Mouse (Mus musculus): ENCODE measurements around the gene Lig4. TPM values are rescaled to one million over a fixed set of nuclear protein-coding genes. Genes with fewer than 3 reads are reported as not detected.

Lig4 gene
- polyA plus RNA-seq (2014; fragmentation: Nextera tagmentation; extraction: Ambion mirVana), result 10.1 and 13.1 TPM in 2 replicates

- peak within 1 kb of the TSS; percentile 88 for H3K4me3 ChIP-seq (ENCODE audit: low read depth, low read length)
- H3K36me3 ChIP-seq (ENCODE audit: control insufficient read depth, insufficient read depth, low read length), result peaks cover 9% of the 10 kb centered on the region
- peak; percentile 64 for ATAC-seq (ENCODE audit: low read depth)
- no peaks in the 10 kb centered on the region for H3K27me3 ChIP-seq (ENCODE audit: control insufficient read depth, insufficient read depth, low read length)
- no peaks in the 10 kb centered on the region for H3K9me3 ChIP-seq (ENCODE audit: control insufficient read depth, low read length)
- WGBS, result under 1% methylated on average over 61 of the region's 68 CpGs
- peaks cover 31% of the 10 kb centered on the region for H3K4me1 ChIP-seq (ENCODE audit: control insufficient read depth, insufficient read depth, low read length)
- H3K9ac ChIP-seq (replicated peaks; ENCODE audit: low read depth, low read length), result peak within 1 kb of the TSS; percentile 92
- H3K4me2 ChIP-seq (ENCODE audit: low read depth, low read length), result peak within 1 kb of the TSS; percentile 74
- H3K27ac ChIP-seq (ENCODE audit: low read depth, low read length), result peak within 1 kb of the TSS; percentile 84
Measured at GRCm38 (mm10) chr8:9977573-9978314, at the start of gene Lig4, which contains the start of gene Abhd13. Gene Lig4, minus strand, starts transcription at chr8:9977686. Gene Abhd13, plus strand, starts transcription at chr8:9977707.

DNA sequence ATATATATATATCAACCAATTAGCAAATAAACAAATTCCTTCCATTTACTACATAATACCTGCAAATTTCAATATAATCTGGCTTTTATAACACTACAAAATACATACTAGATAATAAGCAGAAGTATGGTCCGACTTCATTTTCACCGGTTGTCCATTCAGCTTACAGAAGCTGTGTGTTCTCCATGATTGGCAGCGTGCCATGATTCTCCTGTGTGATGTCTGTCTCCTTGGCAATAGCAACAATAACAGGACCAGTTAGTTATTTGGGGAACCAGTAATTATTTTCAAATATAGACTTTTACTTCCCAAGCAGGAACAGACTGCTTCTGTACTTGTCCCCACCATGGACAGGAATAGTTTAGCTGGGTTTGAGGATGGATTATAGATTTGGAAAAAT is 39.7 kb upstream of the Lig4 start:
- H3K4me1 ChIP-seq (ENCODE audit: control insufficient read depth, insufficient read depth, low read length), result no peaks in the 10 kb centered on the region
- H3K36me3 ChIP-seq (ENCODE audit: control insufficient read depth, insufficient read depth, low read length), result no peaks in the 10 kb centered on the region
- no peaks in the 10 kb centered on the region for H3K9me3 ChIP-seq (ENCODE audit: control insufficient read depth, low read length)
- H3K4me3 ChIP-seq (ENCODE audit: low read depth, low read length), result no peak overlapping the region
- ATAC-seq (ENCODE audit: low read depth), result no peak
- no peaks in the 10 kb centered on the region for H3K27me3 ChIP-seq (ENCODE audit: control insufficient read depth, insufficient read depth, low read length)
- 67% methylated on average over 3 of the region's 3 CpGs for WGBS
- no peak overlapping the region for H3K27ac ChIP-seq (ENCODE audit: low read depth, low read length)
- no peak overlapping the region for H3K4me2 ChIP-seq (ENCODE audit: low read depth, low read length)
- H3K9ac ChIP-seq (replicated peaks; ENCODE audit: low read depth, low read length), result no peak overlapping the region

DNA sequence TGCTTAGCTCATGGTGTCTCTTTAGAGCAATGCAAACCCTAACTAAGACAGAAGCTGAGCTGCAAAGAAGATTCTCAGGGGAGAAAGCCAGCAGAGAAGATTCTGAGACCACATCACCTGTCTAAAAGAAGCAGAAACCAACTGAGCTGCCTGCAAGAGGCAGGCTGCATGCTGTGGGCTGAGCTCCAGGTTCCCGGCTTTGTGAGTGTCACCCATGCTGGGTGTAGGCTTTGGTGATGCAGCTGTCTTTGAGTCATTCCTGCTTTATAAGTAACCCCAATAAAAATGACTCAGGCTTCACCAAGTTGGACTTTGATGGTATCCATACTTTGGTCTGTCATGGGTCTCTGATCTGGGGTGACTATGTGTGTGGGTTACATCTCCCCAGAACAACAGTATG is 38.8 kb upstream of the Lig4 start:
- no peaks in the 10 kb centered on the region for H3K4me1 ChIP-seq (ENCODE audit: control insufficient read depth, insufficient read depth, low read length)
- no peaks in the 10 kb centered on the region for H3K36me3 ChIP-seq (ENCODE audit: control insufficient read depth, insufficient read depth, low read length)
- WGBS, result 90% methylated on average over 1 of the region's 1 CpGs
- H3K4me2 ChIP-seq (ENCODE audit: low read depth, low read length), result no peak overlapping the region
- no peaks in the 10 kb centered on the region for H3K27me3 ChIP-seq (ENCODE audit: control insufficient read depth, insufficient read depth, low read length)
- no peaks in the 10 kb centered on the region for H3K9me3 ChIP-seq (ENCODE audit: control insufficient read depth, low read length)
- H3K9ac ChIP-seq (replicated peaks; ENCODE audit: low read depth, low read length), result no peak overlapping the region
- no peak for ATAC-seq (ENCODE audit: low read depth)
- H3K27ac ChIP-seq (ENCODE audit: low read depth, low read length), result no peak overlapping the region
- no peak overlapping the region for H3K4me3 ChIP-seq (ENCODE audit: low read depth, low read length)

DNA sequence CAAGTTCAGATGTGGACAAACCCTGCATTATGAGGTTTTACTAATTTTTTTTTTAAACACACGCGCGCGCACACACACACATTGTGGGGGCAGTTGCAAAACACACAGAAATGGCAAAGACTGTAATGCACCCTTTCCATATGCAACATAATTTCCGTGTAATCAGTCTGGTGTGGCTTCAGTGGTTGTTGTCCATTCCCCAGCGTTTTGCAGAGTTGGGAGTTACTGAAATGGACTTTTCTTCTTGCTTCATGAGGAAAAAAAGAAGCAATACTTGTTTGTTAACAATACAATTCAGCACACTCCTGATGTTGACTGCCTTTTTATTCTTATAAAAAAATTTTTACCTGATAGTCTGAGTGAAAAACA is 30.2 kb upstream of the Lig4 start:
- H3K36me3 ChIP-seq (ENCODE audit: control insufficient read depth, insufficient read depth, low read length), result no peaks in the 10 kb centered on the region
- peak overlapping the region; percentile 60 for H3K4me2 ChIP-seq (ENCODE audit: low read depth, low read length)
- no peak for ATAC-seq (ENCODE audit: low read depth)
- 34% methylated on average over 6 of the region's 6 CpGs for WGBS
- peaks cover 9% of the 10 kb centered on the region for H3K4me1 ChIP-seq (ENCODE audit: control insufficient read depth, insufficient read depth, low read length)
- peak overlapping the region; percentile 31 for H3K4me3 ChIP-seq (ENCODE audit: low read depth, low read length)
- no peak overlapping the region for H3K27ac ChIP-seq (ENCODE audit: low read depth, low read length)
- no peaks in the 10 kb centered on the region for H3K27me3 ChIP-seq (ENCODE audit: control insufficient read depth, insufficient read depth, low read length)
- H3K9me3 ChIP-seq (ENCODE audit: control insufficient read depth, low read length), result no peaks in the 10 kb centered on the region
- no peak overlapping the region for H3K9ac ChIP-seq (replicated peaks; ENCODE audit: low read depth, low read length)

- peak; percentile 74 for ATAC-seq (ENCODE audit: low read depth)
- whole genome bisulfite sequencing, result 4% methylated on average over 29 of the region's 29 CpGs
- H3K27me3 ChIP-seq (ENCODE audit: control insufficient read depth, insufficient read depth, low read length), result no peaks in the 10 kb centered on the region
- no peak overlapping the region for H3K27ac ChIP-seq (ENCODE audit: low read depth, low read length)
- no peaks in the 10 kb centered on the region for H3K36me3 ChIP-seq (ENCODE audit: control insufficient read depth, insufficient read depth, low read length)
- peak overlapping the region; percentile 28; the same call in 1 of the 2 replicates for H3K9ac ChIP-seq (replicated peaks; ENCODE audit: low read depth, low read length)
- H3K9me3 ChIP-seq (ENCODE audit: control insufficient read depth, low read length), result no peaks in the 10 kb centered on the region
- peak overlapping the region; percentile 31 for H3K4me3 ChIP-seq (ENCODE audit: low read depth, low read length)
- peaks cover 9% of the 10 kb centered on the region for H3K4me1 ChIP-seq (ENCODE audit: control insufficient read depth, insufficient read depth, low read length)
- peak overlapping the region; percentile 60 for H3K4me2 ChIP-seq (ENCODE audit: low read depth, low read length)
Measured at GRCm38 (mm10) chr8:10006986-10007659, 29.6 kb upstream of the Lig4 start.

GRCm38 (mm10) chr8:10006156-10006985 is 28.9 kb upstream of the Lig4 start, which contains the start of gene Tnfsf13b:
Gene Tnfsf13b, plus strand, starts transcription at chr8:10006467.
- Histone ChIP-seq H3K27me3 (ENCODE audit: control insufficient read depth, insufficient read depth, low read length) (no peaks in the 10 kb centered on the region), H3K36me3 (ENCODE audit: control insufficient read depth, insufficient read depth, low read length) (no peaks in the 10 kb centered on the region), H3K4me3 (ENCODE audit: low read depth, low read length) (peak within 1 kb of the TSS; percentile 31), H3K4me2 (ENCODE audit: low read depth, low read length) (peak within 1 kb of the TSS; percentile 60), H3K9me3 (ENCODE audit: control insufficient read depth, low read length) (no peaks in the 10 kb centered on the region), H3K27ac (ENCODE audit: low read depth, low read length) (no peak within 1 kb of the TSS), H3K4me1 (ENCODE audit: control insufficient read depth, insufficient read depth, low read length) (peaks cover 9% of the 10 kb centered on the region), H3K9ac (replicated peaks; ENCODE audit: low read depth, low read length) (peak within 1 kb of the TSS; percentile 28; the same call in 1 of the 2 replicates)
- 64% methylated on average over 16 of the region's 16 CpGs for WGBS
- ATAC-seq (ENCODE audit: low read depth), result peak; percentile 65

DNA sequence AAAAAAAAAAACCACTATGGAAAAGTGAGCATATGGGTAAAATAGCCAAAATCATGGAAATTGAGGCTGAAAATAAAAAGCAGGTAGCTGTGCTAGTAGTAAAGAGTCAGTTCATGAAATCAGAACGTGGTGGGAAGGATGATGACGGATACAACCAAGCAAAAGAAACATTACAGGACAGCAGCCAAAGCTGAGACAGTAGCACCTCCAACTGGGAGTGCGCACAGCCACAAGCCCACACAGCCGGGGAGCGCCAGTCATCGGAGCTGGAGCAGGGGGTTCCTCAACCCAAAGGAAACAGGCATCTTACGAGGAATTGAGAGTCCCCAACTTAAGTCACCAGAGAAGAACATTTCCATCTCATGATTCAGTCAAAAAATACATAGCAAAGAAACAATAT is 26.6 kb upstream of the Lig4 start:
- Histone ChIP-seq H3K27me3 (ENCODE audit: control insufficient read depth, insufficient read depth, low read length) (no peaks in the 10 kb centered on the region), H3K36me3 (ENCODE audit: control insufficient read depth, insufficient read depth, low read length) (no peaks in the 10 kb centered on the region), H3K9ac (replicated peaks; ENCODE audit: low read depth, low read length) (no peak overlapping the region), H3K4me2 (ENCODE audit: low read depth, low read length) (no peak overlapping the region), H3K4me1 (ENCODE audit: control insufficient read depth, insufficient read depth, low read length) (peaks cover 9% of the 10 kb centered on the region), H3K4me3 (ENCODE audit: low read depth, low read length) (no peak overlapping the region), H3K9me3 (ENCODE audit: control insufficient read depth, low read length) (no peaks in the 10 kb centered on the region), H3K27ac (ENCODE audit: low read depth, low read length) (no peak overlapping the region)
- no peak for ATAC-seq (ENCODE audit: low read depth)
- 84% methylated on average over 7 of the region's 7 CpGs for WGBS

GRCm38 (mm10) chr8:9980188-9980587 is 2.7 kb upstream of the Lig4 start:
- Histone ChIP-seq H3K9me3 (ENCODE audit: control insufficient read depth, low read length) (no peaks in the 10 kb centered on the region), H3K9ac (replicated peaks; ENCODE audit: low read depth, low read length) (no peak overlapping the region), H3K4me2 (ENCODE audit: low read depth, low read length) (no peak overlapping the region), H3K36me3 (ENCODE audit: control insufficient read depth, insufficient read depth, low read length) (no peaks in the 10 kb centered on the region), H3K4me1 (ENCODE audit: control insufficient read depth, insufficient read depth, low read length) (peaks cover 27% of the 10 kb centered on the region), H3K4me3 (ENCODE audit: low read depth, low read length) (no peak overlapping the region), H3K27me3 (ENCODE audit: control insufficient read depth, insufficient read depth, low read length) (no peaks in the 10 kb centered on the region), H3K27ac (ENCODE audit: low read depth, low read length) (no peak overlapping the region)
- ATAC-seq (ENCODE audit: low read depth), result no peak

Measured in neural tube, embryonic 14.5 days (tissue).